Mouse (Mus musculus) G1E-ER4 (cell line): ENCODE results near the gene Txndc17. TPM values are rescaled to one million over a fixed set of nuclear protein-coding genes. Genes with fewer than 3 reads are reported as not detected.

Source experiments
- GATA1 ChIP-seq: IDR thresholded peaks from one replicate; pipeline ENCODE4 v1.8.0; 2012; ENCODE audit warnings: low read length, inconsistent platforms
- polyA plus RNA-seq: library from polyadenylated mRNA; stranded (reverse); fragments of >175 nt; gene quantifications from 2 replicates; pipeline ENCODE4 v1.2.3, GENCODE M21; 2012

The Txndc17 gene
- polyA plus RNA-seq, 1 experiment: 25.6 TPM

- no peak for TF ChIP-seq GATA1
These were observed 48.3 kb downstream of the Txndc17 start for GRCm38 (mm10) chr11:72255629-72256028.

GRCm38 (mm10) chr11:72256441-72256840, 49.1 kb downstream of the Txndc17 start:
- TF ChIP-seq GATA1: no peak

Other genes with a start within 250 kb of the Txndc17 start
- not detected in 2 replicates for gene Aipl1, start 170.0 kb upstream of the Txndc17 start, polyA plus RNA-seq
- gene Pimreg, start 165.5 kb upstream of the Txndc17 start, polyA plus RNA-seq: not detected in 2 replicates
- not detected in 2 replicates for gene Pitpnm3, start 71.8 kb upstream of the Txndc17 start, polyA plus RNA-seq
- 0.29 and 0.30 TPM in 2 replicates for gene Gm43951, start 707 bp upstream of the Txndc17 start, polyA plus RNA-seq
- gene 4933427D14Rik, start 88 bp upstream of the Txndc17 start, polyA plus RNA-seq: 2.4 TPM in 2 replicates
- gene Med31, start 8.0 kb downstream of the Txndc17 start, polyA plus RNA-seq: 0.43 and 0.63 TPM in 2 replicates
- not detected in 2 replicates for gene Slc13a5, start 59.7 kb downstream of the Txndc17 start, polyA plus RNA-seq
- gene Xaf1, start 94.1 kb downstream of the Txndc17 start, polyA plus RNA-seq: not detected in 2 replicates
- gene Fbxo39, start 106.9 kb downstream of the Txndc17 start, polyA plus RNA-seq: not detected in 2 replicates
- not detected in 2 replicates for gene Tekt1, start 154.9 kb downstream of the Txndc17 start, polyA plus RNA-seq
- not detected in 2 replicates for gene Smtnl2, start 204.2 kb downstream of the Txndc17 start, polyA plus RNA-seq
- gene Ggt6, start 228.0 kb downstream of the Txndc17 start, polyA plus RNA-seq: not detected in 2 replicates
- gene Mybbp1a, start 233.8 kb downstream of the Txndc17 start, polyA plus RNA-seq: 201 and 283 TPM in 2 replicates